Mouse (Mus musculus) fibroblast of lung, adult 2 months (primary cell): ENCODE results near the gene Tmem202.

ENCODE experiments used
- DNase-seq: peaks from one replicate; pipeline ENCODE4 v3.0.0-alpha.2; 2011; ENCODE audit warnings: low read depth

The Tmem202 gene

GRCm38 (mm10) chr9:59533422-59533821, 6.2 kb downstream of the Tmem202 start:
- no peak for DNase-seq

- DNase-seq = no peak
Observed at GRCm38 (mm10) chr9:59531645-59532044, 8.0 kb downstream of the Tmem202 start.

GRCm38 (mm10) chr9:59528274-59528673, 11.4 kb downstream of the Tmem202 start:
- DNase-seq = no peak

- DNase-seq = no peak
Observed at GRCm38 (mm10) chr9:59527580-59527979, 12.1 kb downstream of the Tmem202 start.

DNA sequence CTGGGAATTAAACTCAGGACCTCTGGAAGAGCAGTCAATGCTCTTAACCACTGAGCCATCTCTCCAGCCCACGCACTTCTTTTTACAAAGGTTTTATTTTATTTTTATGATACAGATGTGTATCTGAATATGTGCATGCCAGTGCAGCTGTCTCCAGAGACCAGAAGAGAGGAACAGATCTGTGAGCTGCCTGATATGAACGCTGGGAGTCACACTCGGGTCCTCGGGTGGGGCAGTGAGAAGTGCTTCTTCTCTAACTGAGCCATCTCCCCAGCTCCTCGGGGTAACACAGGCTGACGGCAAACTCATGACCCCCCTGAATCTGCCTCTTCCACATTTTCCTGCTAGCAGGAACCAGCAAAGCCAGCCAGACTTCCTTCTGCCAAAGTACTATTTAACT, 12.9 kb downstream of the Tmem202 start:
- DNase-seq = no peak

DNA sequence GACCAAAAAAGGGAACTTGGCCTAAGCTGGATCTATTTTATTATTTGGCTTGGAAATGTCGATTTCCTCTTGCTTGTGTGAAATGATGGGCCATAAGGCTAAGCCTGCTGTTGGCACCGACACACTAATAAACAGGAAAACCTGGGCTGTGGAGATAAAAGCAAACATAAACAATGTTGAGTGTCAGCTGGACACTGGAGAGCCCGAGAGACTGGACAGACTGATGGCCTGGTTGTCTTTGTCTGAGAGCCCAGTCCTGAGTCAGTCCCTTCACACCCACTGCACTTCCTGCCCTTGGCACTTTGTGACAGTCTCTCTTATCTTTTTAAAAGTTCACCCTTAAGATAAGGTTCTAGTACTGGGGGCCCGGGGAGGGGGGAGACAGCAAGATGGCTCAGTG, 16.7 kb downstream of the Tmem202 start:
- DNase-seq = no peak

DNA sequence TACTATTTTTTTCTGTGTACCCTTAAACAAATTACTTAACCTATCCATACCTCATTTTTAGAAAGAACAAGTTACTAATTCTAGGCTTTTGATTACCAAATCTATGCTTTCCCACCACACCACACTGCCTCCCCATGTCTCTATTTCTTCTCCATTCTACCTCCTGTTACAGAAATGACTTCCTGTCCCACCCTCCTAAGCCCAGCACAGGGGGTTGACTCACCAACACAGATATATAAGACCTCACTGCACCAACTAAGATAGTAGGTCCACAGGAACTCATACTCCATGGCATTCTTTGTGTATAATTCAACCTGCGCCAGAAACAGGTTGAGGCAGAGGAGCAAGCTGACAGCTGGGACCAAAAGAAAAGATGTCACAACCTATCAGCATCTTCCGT, 20.3 kb downstream of the Tmem202 start:
- no peak for DNase-seq

- no peak for DNase-seq
Observed at GRCm38 (mm10) chr9:59518976-59519375, 20.7 kb downstream of the Tmem202 start.

DNA sequence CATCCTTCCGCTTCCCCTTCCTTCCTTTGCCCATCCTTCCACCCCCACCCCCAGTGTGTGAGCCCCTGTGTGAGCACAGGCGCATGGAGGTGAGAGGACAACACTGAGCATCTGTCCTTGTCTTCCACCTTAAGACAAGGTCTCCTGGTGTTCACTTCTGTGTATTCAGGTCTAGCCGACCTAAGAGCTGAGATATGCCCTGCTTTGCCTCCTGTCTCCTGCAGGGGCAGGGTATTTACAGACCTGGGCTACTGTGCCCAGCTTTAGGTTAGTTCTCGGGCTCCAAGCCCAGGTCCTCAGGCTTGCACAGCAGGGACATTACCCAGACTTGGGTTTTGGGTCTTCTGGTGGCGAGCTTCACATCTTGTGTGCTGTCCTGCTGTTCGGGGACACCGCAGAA, 22.5 kb downstream of the Tmem202 start:
- DNase-seq = no peak

DNA sequence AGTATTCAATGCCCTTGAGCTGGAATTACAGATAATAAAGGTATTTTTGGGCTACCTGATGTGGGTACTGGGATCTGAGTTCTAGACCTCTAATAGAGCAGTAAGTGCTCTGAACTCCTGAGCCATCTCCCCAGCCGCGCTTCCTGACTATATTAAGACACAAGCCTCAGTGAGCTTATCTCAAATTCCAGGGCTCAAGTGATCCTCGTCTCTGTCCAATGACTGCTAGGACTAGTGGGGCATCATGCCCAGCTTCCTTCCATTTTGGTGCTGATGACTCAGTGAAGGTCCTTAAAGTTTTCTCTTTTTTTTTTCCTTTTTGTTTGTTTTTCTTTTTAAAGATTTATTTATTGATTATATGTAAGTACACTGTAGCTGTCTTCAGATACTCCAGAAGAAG, 24.6 kb downstream of the Tmem202 start:
- DNase-seq = no peak

DNA sequence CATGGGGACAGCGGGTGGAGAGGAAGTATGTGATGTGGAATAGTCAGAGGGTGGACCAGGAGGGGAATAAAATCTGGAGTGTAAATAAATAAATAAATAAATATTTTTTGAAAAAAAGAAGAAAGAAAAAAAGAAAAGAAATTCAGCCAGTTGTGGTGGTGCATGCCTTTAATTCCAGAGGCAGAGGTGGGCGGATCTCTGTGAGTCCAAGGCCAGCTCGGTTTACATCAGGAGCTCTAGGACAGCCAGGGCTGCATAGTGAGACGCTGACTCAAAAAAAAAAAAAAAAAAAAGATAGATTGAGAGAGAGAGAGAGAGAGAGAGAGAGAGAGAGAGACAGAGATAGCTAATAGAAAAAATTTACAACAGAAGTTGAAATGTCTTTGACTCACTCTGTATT, 27.3 kb downstream of the Tmem202 start:
- no peak for DNase-seq

DNA sequence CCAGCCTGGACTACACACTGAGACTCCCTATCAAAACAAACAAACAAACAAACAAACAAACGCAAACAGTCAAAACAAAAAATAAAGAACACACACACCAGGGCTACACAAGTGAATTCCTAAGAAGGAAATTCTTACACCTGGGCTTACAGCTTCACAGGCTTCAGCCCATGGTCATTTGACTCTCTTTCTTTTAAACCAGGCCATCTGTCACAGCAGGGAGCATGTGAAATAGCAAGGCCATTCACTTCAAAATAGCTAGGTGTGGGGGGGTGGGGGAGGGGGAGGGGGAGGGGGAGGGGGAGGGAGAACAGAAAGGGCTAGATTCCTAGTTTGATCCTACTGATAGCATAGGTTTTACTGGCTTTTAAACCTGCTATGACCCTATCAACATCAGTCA, 31.5 kb downstream of the Tmem202 start:
- no peak for DNase-seq

GRCm38 (mm10) chr9:59487331-59487730, 52.3 kb downstream of the Tmem202 start:
- DNase-seq = no peak

DNA sequence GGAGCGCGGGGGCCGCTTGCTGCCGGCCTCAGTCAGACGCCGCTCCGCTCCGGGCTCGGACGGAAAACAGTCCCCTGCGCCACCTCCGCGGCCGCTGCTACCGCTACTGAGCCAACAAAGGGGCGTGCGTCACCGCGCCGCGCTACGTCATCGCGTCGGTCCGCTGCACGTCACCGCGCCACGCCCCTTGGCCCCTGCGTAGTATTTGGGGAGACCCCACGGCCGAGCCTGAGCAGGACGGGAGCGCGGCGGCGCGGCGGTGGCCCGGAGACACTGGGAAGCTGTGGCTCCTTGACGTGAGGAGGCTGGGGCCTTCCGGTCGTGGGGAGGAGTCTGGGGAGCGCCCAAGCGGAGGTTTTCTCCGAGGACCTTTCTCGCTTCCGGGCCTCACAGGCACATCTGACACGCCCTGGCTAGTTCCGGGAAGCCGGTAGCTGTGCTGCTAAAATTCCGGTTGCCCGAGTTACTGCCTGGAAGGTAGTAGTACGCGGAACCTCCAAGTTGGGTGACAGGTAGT, 53.0 kb downstream of the Tmem202 start, which contains the start of gene Arih1:
TSS of gene Arih1 (minus strand) at position 70 of the 517 bp plus-strand sequence.
- peak; percentile 84 for DNase-seq

GRCm38 (mm10) chr9:59486076-59486518, 53.5 kb downstream of the Tmem202 start:
- DNase-seq = no peak

- DNase-seq = no peak
Observed at GRCm38 (mm10) chr9:59485511-59486075, 54.1 kb downstream of the Tmem202 start.

- no peak for DNase-seq
Observed at GRCm38 (mm10) chr9:59484760-59485159, 54.9 kb downstream of the Tmem202 start.

DNA sequence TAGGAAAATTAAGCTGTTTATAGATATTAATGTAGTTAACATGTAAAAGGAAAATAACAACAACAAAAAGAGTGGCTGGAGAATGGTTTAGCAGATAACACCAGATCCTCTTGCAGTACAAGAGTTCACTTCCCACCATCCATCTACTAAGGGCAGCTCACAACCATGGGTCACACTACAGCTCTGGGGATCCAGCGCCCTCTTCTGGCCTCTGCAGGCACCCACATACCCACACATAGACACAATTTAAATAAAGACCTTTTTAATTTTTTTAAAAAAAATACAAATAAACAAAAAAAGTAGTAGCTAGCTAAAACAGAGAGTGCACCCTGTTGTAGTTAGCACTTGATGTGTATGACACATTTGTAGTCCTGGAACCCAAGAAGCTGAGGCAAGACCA, 57.2 kb downstream of the Tmem202 start:
- DNase-seq = no peak

DNA sequence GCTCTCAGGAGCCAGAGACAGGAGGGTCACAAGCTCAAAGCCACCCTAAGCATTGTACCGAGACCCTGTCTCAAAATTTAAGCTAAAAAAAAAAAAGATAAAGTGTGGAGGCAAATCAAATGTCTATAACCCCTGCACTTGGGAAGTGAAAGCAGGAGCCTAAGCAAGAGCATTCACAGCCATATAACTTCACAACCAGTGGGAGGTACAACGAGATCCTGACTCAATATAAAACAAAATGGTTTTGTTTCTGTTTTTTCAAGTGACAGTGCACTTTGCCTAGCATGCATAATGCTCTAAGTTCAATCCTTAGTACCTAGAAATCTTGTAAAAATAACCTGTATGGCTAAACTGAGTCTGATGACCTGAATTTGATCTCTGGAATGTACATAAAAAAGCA, 63.0 kb downstream of the Tmem202 start:
- DNase-seq = no peak

- no peak for DNase-seq
Observed at GRCm38 (mm10) chr9:59474838-59475237, 64.8 kb downstream of the Tmem202 start.

- no peak for DNase-seq
Observed at GRCm38 (mm10) chr9:59473171-59473570, 66.5 kb downstream of the Tmem202 start.

- DNase-seq = no peak
Observed at GRCm38 (mm10) chr9:59469446-59469845, 70.2 kb downstream of the Tmem202 start.
